Mouse (Mus musculus): Measurements from ENCODE around the gene Naif1.

- TF ChIP-seq POLR2A (IDR thresholded peaks at IDR 0.05; ENCODE audit: low read depth, low read length) (peak; percentile 79; the same call in 1 of the 2 replicates), CTCF (IDR thresholded peaks at IDR 0.05; ENCODE audit: extremely low read depth, insufficient read length, insufficient replicate concordance, low read depth, low read length) (no peak)
Measured at GRCm38 (mm10) chr2:32450881-32451844, 906 bp downstream of the Naif1 start, which contains the start of gene Slc25a25.

Data from small intestine, adult 2 months (tissue).